Mouse (Mus musculus) liver, embryonic 11.5 days (tissue): ENCODE measurements at regions not wholly inside any gene's neighbourhood (a gene's known extent, or its start where the extent isn't known, plus 50 kb on each side); places are given as distances from the start of the nearest gene placed in this dataset.

Source experiments
- ATAC-seq: fragments of 200-750 bp; cut with Nextera tagmentation; replicated peaks from 2 replicates; pipeline ENCODE4 v1.8.0; 2017; ENCODE audit warnings: moderate number of reproducible peaks, mild to moderate bottlenecking, moderate TSS enrichment, moderate library complexity; ENCODE audit not compliant: low FRiP score
- DNase-seq: peaks from one replicate; pipeline ENCODE4 v3.0.0-alpha.2; 2017; ENCODE audit warnings: low spot score
- H3K27ac ChIP-seq: fragments of 300-500 bp; sonication (generic); 2 replicates; pipeline ENCODE4 v1.5.1; 2014; ENCODE audit warnings: mild to moderate bottlenecking, low read depth, low read length, control low read depth
- H3K27me3 ChIP-seq: fragments of 300-500 bp; sonication (generic); replicated peaks from 2 replicates; pipeline ENCODE4 v1.6.1; 2014; ENCODE audit warnings: low read length, mixed read lengths; ENCODE audit not compliant: control insufficient read depth, insufficient read depth
- H3K36me3 ChIP-seq: fragments of 300-500 bp; sonication (generic); 2 replicates; pipeline ENCODE4 v1.6.1; 2014; ENCODE audit warnings: mild to moderate bottlenecking, low read length, moderate library complexity, mixed read lengths; ENCODE audit not compliant: control insufficient read depth, insufficient read depth
- H3K4me1 ChIP-seq: fragments of 300-500 bp; sonication (generic); replicated peaks from 2 replicates; pipeline ENCODE4 v1.6.1; 2014; ENCODE audit warnings: low read length, mixed read lengths; ENCODE audit not compliant: control insufficient read depth, insufficient read depth
- H3K4me2 ChIP-seq: fragments of 300-500 bp; sonication (generic); 2 replicates; pipeline ENCODE4 v1.6.1; 2014; ENCODE audit warnings: mild to moderate bottlenecking, control low read depth, moderate library complexity
- H3K4me3 ChIP-seq: fragments of 300-500 bp; sonication (generic); 2 replicates; pipeline ENCODE4 v1.5.1; 2014; ENCODE audit warnings: low read depth, low read length, control low read depth
- H3K9ac ChIP-seq: fragments of 300-500 bp; sonication (generic); 2 replicates; pipeline ENCODE4 v1.6.1; 2014; ENCODE audit warnings: low read depth, low read length, control low read depth
- H3K9me3 ChIP-seq: fragments of 300-500 bp; sonication (generic); 2 replicates; pipeline ENCODE4 v1.6.1; 2016; ENCODE audit warnings: low read length, inconsistent platforms, mixed read lengths; ENCODE audit not compliant: control insufficient read depth
- WGBS: fragments of 180-500 bp; shearing (Covaris S2); extraction: QIAGEN DNeasy Blood & Tissue Kit; methylation state at CpG from one replicate; pipeline ENCODE4 v1.1.7; 2014; 5-methylcytosine and 5-hydroxymethylcytosine counted together

- ATAC-seq (no peak), DNase-seq (no peak)
- no peaks in the 10 kb centered on the region for H3K27me3 ChIP-seq
- H3K4me2 ChIP-seq: no peak overlapping the region
- H3K36me3 ChIP-seq: no peaks in the 10 kb centered on the region
- H3K4me3 ChIP-seq: no peak overlapping the region
- WGBS: 44% methylated on average over 8 of the region's 8 CpGs
- peaks cover 5% of the 10 kb centered on the region; the same call in 1 of the 2 replicates for H3K4me1 ChIP-seq
- H3K27ac ChIP-seq: no peak overlapping the region
- no peaks in the 10 kb centered on the region for H3K9me3 ChIP-seq
- no peak overlapping the region for H3K9ac ChIP-seq
Observed at GRCm38 (mm10) chr2:166245219-166245618, 89.8 kb upstream of the Sulf2 start.

DNA sequence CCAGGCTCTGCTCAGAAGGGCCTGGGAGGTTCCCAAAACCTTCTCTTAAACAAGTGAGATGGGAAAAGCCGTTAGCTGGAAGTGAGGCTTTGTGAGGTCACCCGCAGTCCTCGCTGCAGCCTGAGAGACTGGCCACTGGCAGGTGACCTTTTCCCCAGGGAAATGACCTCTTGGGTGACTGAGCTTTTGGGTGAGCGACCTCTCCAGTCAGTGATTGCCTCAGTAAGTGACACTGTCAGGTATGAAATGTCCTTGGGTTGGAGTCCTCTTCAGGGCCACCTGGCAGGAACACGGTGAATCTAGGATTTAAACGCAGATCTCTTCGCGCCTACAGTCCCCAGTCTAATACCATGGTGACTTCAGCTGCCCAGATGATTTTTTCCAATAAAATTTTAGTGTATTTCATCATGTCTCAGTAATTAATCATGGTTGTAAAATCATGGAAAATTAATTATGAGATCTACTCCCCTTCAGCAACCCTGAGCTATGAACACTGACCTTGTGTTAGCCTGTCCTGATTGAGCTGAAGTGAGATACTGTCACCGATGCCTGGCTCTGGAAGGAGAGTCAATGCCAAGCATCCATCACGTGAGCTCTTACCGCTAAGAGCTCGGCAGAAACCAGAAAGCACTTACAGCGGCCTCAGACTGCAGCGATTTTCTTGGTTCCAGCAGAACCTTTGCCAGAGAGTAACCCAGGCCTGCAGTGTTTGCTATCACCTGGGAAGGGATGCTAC, 87.5 kb upstream of the Sulf2 start:
- H3K27ac ChIP-seq: no peak overlapping the region
- H3K27me3 ChIP-seq: no peaks in the 10 kb centered on the region
- 71% methylated on average over 14 of the region's 14 CpGs for WGBS
- no peaks in the 10 kb centered on the region for H3K36me3 ChIP-seq
- H3K9ac ChIP-seq: no peak overlapping the region
- no peaks in the 10 kb centered on the region for H3K9me3 ChIP-seq
- H3K4me2 ChIP-seq: no peak overlapping the region
- ATAC-seq: no peak
- peaks cover 5% of the 10 kb centered on the region; the same call in 1 of the 2 replicates for H3K4me1 ChIP-seq
- no peak overlapping the region for H3K4me3 ChIP-seq
- DNase-seq: no peak

DNA sequence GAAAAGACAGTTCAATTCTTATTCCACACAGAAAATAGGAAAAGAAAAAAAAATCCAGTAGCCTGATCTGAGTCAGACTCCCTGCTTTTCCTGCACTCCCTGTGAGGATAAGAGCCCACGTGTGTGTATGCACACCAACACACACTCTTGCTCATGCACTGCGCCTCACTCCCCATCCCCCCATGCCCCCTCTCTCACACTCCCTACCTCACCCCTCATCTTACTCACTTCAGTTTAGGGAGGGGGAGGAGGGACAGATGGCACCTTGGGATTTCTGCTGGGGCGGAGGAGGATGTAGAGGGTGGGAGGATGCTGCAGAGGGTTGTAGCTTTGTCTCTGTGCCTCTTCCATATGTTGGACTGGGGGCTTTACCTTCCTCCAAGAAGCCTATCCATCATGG, 85.8 kb upstream of the Sulf2 start:
- ATAC-seq (no peak), DNase-seq (no peak)
- no peak overlapping the region for H3K27ac ChIP-seq
- no peak overlapping the region for H3K4me2 ChIP-seq
- 85% methylated on average over 3 of the region's 3 CpGs for WGBS
- H3K4me1 ChIP-seq: peaks cover 11% of the 10 kb centered on the region
- H3K9me3 ChIP-seq: no peaks in the 10 kb centered on the region
- H3K27me3 ChIP-seq: no peaks in the 10 kb centered on the region
- no peak overlapping the region for H3K4me3 ChIP-seq
- no peak overlapping the region for H3K9ac ChIP-seq
- H3K36me3 ChIP-seq: no peaks in the 10 kb centered on the region

- 80% methylated on average over 4 of the region's 4 CpGs for WGBS
- Histone ChIP-seq H3K4me3 (no peak overlapping the region), H3K9me3 (no peaks in the 10 kb centered on the region), H3K4me1 (peaks cover 11% of the 10 kb centered on the region), H3K27ac (no peak overlapping the region), H3K27me3 (no peaks in the 10 kb centered on the region), H3K4me2 (no peak overlapping the region), H3K9ac (no peak overlapping the region), H3K36me3 (no peaks in the 10 kb centered on the region)
- ATAC-seq (no peak), DNase-seq (no peak)
Observed at GRCm38 (mm10) chr2:166240056-166240455, 84.6 kb upstream of the Sulf2 start.

DNA sequence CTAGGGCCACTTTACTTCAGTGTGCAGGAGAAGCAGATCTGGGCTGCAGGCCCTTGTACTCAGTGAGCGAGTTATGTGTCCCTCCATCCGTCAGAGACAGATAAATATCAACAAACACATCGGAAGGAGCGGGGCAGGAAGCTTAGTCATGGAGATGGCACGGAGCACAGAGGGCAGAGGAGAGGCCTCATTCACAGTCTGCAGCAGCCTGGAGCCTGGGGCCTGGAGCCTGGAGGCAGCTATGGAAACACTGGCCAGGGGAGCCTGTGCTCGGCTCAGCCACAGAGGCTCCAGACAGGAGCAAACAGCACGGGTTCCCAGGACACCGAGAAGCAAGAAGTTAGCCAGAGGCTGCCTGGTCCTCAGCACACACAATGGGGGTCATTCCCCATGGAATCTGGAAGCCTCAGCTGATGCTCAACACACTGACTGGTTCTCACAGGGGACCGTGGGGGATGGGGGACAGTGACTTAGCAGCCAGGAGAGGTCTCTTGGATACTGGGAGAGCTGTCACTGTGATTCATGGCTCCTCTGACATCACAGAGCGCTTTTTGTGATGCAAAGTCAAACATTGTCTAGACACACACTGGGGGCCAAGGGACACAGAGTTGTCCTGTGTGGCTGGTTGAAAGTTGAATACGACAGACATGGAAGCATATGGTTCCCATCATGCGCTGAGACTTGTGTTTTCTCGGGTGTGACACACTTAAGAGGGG, 82.2 kb upstream of the Sulf2 start:
- Histone ChIP-seq H3K4me2 (no peak overlapping the region), H3K4me3 (no peak overlapping the region), H3K27ac (no peak overlapping the region), H3K9ac (no peak overlapping the region), H3K36me3 (no peaks in the 10 kb centered on the region), H3K4me1 (peaks cover 15% of the 10 kb centered on the region), H3K9me3 (no peaks in the 10 kb centered on the region), H3K27me3 (no peaks in the 10 kb centered on the region)
- DNase-seq: no peak
- WGBS: 53% methylated on average over 13 of the region's 13 CpGs
- no peak; the same call in 1 of the 2 replicates for ATAC-seq

- DNase-seq: no peak
- Histone ChIP-seq H3K9me3 (no peaks in the 10 kb centered on the region), H3K27me3 (no peaks in the 10 kb centered on the region), H3K4me3 (no peak overlapping the region), H3K9ac (no peak overlapping the region), H3K4me1 (peaks cover 15% of the 10 kb centered on the region), H3K4me2 (no peak overlapping the region), H3K27ac (no peak overlapping the region), H3K36me3 (no peaks in the 10 kb centered on the region)
- ATAC-seq: no peak
- 81% methylated on average over 5 of the region's 5 CpGs for WGBS
Observed at GRCm38 (mm10) chr2:166236102-166236501, 80.6 kb upstream of the Sulf2 start.

DNA sequence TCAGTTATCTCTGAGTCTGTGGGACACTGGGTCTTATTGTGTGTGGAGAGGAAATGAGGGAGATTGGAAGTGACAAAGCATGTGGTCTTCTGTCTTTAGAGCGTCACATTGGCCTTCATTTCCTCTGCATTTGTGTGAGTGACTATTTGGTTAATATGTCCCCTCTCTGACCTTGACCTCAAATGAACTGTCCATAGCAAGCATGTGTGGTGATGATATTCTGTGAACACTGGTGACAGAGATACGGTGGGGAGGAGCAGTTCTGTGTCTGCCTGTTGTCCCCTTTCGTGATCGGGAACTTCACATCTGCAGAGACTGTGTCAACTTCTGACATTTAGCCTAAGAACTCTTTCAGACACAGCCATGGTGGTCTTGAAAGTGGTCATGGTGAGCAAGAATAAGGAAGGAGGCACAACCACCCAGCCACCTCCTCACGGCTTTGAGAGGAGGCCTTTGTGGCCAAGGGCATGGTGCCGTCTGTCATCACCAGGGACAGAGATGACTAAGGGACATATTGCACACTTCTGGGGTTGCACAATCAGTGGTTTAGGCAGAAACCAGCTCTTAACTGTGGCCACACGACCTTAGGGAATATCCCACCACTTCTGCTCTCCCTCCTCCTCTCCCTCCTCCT, 79.2 kb upstream of the Sulf2 start:
- no peak overlapping the region for H3K9ac ChIP-seq
- H3K4me3 ChIP-seq: no peak overlapping the region
- DNase-seq (no peak), ATAC-seq (no peak)
- WGBS: 54% methylated on average over 7 of the region's 7 CpGs
- peaks cover 15% of the 10 kb centered on the region for H3K4me1 ChIP-seq
- H3K4me2 ChIP-seq: no peak overlapping the region
- H3K9me3 ChIP-seq: no peaks in the 10 kb centered on the region
- no peak overlapping the region for H3K27ac ChIP-seq
- H3K27me3 ChIP-seq: no peaks in the 10 kb centered on the region
- H3K36me3 ChIP-seq: no peaks in the 10 kb centered on the region

- H3K9me3 ChIP-seq: no peaks in the 10 kb centered on the region
- no peak overlapping the region for H3K4me2 ChIP-seq
- WGBS: 69% methylated on average over 1 of the region's 1 CpGs
- DNase-seq (no peak), ATAC-seq (no peak)
- no peaks in the 10 kb centered on the region for H3K27me3 ChIP-seq
- H3K4me3 ChIP-seq: no peak overlapping the region
- H3K27ac ChIP-seq: no peak overlapping the region
- no peak overlapping the region for H3K9ac ChIP-seq
- no peaks in the 10 kb centered on the region for H3K36me3 ChIP-seq
- H3K4me1 ChIP-seq: peaks cover 15% of the 10 kb centered on the region
Observed at GRCm38 (mm10) chr2:166233246-166233645, 77.8 kb upstream of the Sulf2 start.
